Mouse (Mus musculus) megakaryocyte, embryonic 14.5 days (primary cell): ENCODE measurements around the gene Lamc3.

Experiments used
- FLI1 ChIP-seq: IDR thresholded peaks from 2 replicates; pipeline ENCODE4 v1.6.1; 2012; ENCODE audit warnings: low read length, inconsistent platforms, mixed read lengths
- GATA1 ChIP-seq: IDR thresholded peaks from 3 replicates; pipeline ENCODE4 v1.6.1; 2012; ENCODE audit warnings: mixed read lengths, low read length, inconsistent platforms, borderline replicate concordance

DNA sequence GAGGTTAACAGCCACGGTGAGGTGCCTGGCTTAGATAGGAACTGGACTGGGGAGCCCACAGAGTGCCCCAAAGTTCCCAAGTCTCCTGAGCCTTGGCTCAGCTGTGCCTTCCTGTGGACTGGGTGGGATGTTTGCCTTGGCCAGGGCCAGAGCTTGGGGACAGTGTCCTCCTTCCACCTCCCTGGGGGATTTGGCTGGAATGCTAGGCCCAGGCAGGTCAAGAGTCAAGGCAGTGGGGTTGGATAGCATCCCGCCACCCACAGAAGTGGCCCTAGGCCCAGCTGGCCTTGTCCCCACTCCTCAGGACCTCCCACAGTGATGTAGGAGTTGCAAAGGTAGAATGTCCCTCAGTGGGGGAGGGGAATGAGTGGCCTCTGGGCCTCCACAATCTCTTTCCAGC is 4.1 kb downstream of the Lamc3 start:
- TF ChIP-seq GATA1: no peak
- no peak for TF ChIP-seq FLI1
